Mouse (Mus musculus) olfactory bulb, adult 2 months (tissue): ENCODE results near the gene Pacsin3. TPM values are rescaled to one million over a fixed set of nuclear protein-coding genes. Genes with fewer than 3 reads are reported as not detected.
A peak's percentile ranks its signal among the peaks of the same experiment; 100 is the strongest.

Experiments used
- H3K27ac ChIP-seq: fragments of 200-500 bp; 2 replicates; pipeline ENCODE4 v1.5.1; 2012; ENCODE audit warnings: low read depth, low read length; ENCODE audit not compliant: insufficient read depth
- H3K4me1 ChIP-seq: fragments of 200-500 bp; 2 replicates; pipeline ENCODE4 v1.6.1; 2012; ENCODE audit warnings: low read length; ENCODE audit not compliant: control insufficient read depth, insufficient read depth
- H3K4me3 ChIP-seq: fragments of 200-500 bp; 2 replicates; pipeline ENCODE4 v1.5.1; 2012; ENCODE audit warnings: mild to moderate bottlenecking, low read depth, low read length, moderate library complexity; ENCODE audit not compliant: insufficient read depth
- CTCF ChIP-seq: fragments of 200-500 bp; IDR thresholded peaks from 2 replicates; pipeline ENCODE4 v1.5.1; 2012; ENCODE audit warnings: low read depth, mild to moderate bottlenecking, low read length, moderate library complexity; ENCODE audit not compliant: insufficient read depth
- POLR2A ChIP-seq: fragments of 200-500 bp; IDR thresholded peaks from 2 replicates; pipeline ENCODE4 v1.6.1; 2012; ENCODE audit warnings: mild to moderate bottlenecking, low read depth, low read length, moderate library complexity; ENCODE audit not compliant: insufficient read depth
- whole genome bisulfite sequencing: fragments of 180-500 bp; shearing (Covaris S2); methylation state at CpG from one replicate; pipeline ENCODE4 v1.1.7; 2018; 5-methylcytosine and 5-hydroxymethylcytosine counted together
- polyA plus RNA-seq: library from polyadenylated mRNA; stranded (reverse); fragments of >200 nt; gene quantifications from 2 replicates; pipeline ENCODE4 v1.2.4, GENCODE M21; 2012; ENCODE audit warnings: low replicate concordance; ENCODE audit not compliant: missing spikeins, insufficient read depth, insufficient read length

Pacsin3 gene
- polyA plus RNA-seq, 1 experiment = not detected

- TF ChIP-seq POLR2A (no peak), CTCF (no peak)
- Histone ChIP-seq H3K4me3 (no peak overlapping the region), H3K4me1 (peaks cover 3% of the 10 kb centered on the region; the same call in 1 of the 2 replicates), H3K27ac (no peak overlapping the region)
- WGBS = 69% methylated on average over 5 of the region's 5 CpGs
These were observed 13.2 kb upstream of the Pacsin3 start for GRCm38 (mm10) chr2:91242547-91242946.

DNA sequence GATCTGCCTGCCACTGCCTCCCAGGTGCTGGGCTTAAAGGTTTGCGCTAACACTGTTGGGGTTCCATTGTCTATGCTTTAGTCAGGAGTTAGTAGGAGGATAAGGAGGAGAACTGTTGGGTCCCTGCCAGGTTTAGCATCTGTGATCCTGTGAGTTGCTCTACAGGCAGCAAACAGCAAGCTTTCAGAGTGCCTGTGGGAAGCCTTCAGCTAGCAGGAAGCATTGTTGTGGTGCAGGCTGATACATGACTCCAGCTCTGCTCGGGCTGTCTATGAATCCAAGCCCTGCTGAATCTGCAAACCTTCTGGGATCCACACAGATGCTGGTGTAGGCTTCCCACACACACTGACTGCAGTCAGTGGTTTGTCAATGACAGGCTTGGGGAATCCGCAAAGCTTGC is 12.3 kb upstream of the Pacsin3 start:
- no peak overlapping the region for H3K27ac ChIP-seq
- TF ChIP-seq CTCF (no peak), POLR2A (no peak)
- 33% methylated on average over 3 of the region's 3 CpGs for WGBS
- H3K4me1 ChIP-seq = peaks cover 3% of the 10 kb centered on the region; the same call in 1 of the 2 replicates
- no peak overlapping the region for H3K4me3 ChIP-seq

DNA sequence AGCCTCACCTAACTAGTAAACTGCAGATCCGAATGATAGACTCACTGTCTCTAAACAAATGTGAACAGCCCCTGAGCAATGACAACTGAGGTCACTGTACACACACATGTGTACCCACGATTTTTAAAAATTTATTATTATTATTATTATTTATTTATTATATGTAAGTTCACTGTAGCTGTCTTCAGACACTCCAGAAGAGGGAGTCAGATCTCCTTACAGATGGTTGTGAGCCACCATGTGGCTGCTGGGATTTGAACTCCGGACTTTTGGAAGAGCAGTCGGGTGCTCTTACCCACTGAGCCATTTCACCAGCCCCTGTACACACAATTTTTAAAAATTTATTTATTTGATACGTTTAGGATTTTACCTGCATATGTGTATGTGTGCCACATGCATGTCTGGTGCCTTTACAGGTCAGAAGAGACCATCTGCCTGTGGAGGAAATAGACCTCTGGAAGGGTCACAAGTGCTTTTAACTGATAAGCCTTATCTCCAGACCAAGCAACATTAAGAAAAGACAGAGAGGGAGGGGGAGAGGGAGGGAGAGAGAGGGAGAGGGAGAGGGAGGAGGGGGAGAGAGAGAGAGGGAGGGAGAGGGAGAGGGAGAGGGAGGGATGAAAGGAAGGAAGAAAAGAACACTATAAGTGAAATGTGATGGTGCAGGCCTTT is 11.1 kb upstream of the Pacsin3 start:
- no peak overlapping the region for H3K4me3 ChIP-seq
- TF ChIP-seq CTCF (no peak), POLR2A (no peak)
- WGBS = 79% methylated on average over 5 of the region's 5 CpGs
- H3K4me1 ChIP-seq = peaks cover 3% of the 10 kb centered on the region; the same call in 1 of the 2 replicates
- H3K27ac ChIP-seq = no peak overlapping the region

DNA sequence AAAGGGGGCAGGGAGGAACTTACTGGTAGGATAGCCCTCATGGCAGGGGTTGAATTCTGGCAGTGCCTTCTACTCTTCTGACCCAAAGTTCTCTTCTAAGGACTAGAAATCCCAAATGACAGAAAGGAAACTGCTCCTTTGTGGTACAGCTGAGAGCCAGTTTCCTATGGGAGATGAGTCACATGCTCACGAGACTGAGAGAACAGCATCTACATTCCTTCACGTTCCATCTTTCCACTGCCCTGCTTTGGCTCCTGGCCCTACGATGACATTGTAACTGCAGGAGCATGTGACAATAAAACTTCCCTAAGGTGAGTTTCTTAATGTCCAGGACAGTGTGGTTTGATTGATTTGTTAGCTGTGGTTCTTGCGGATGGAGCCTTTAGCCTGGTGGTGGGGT is 7.4 kb upstream of the Pacsin3 start:
- TF ChIP-seq POLR2A (no peak), CTCF (no peak)
- Histone ChIP-seq H3K4me3 (no peak overlapping the region), H3K4me1 (peaks cover 3% of the 10 kb centered on the region; the same call in 1 of the 2 replicates), H3K27ac (no peak overlapping the region)
- 89% methylated on average over 4 of the region's 4 CpGs for WGBS

DNA sequence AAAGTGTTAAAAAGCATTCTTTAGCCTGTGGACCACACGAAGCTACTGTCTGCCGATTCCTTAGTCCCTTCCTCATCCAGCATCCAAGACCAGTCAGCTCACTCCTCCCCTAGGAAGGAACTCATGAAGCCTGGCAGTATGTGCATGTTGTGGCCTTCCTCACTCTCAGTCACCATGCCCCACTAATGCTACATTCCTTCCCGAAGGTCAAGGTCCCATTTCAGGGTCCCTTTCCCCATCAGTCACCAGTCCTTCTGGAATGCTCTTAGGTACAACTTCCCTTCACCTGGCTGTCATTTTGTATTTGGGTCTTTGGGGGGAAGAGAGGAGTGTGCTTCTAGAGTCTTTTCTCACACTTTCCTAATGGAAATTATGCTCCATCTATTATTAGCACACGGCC is 3.8 kb upstream of the Pacsin3 start:
- TF ChIP-seq CTCF = no peak
- no peak for TF ChIP-seq POLR2A
- WGBS = 70% methylated on average over 4 of the region's 4 CpGs
- Histone ChIP-seq H3K4me3 (no peak overlapping the region), H3K27ac (no peak overlapping the region), H3K4me1 (peaks cover 7% of the 10 kb centered on the region)

- 62% methylated on average over 4 of the region's 4 CpGs for WGBS
- Histone ChIP-seq H3K4me1 (peaks cover 12% of the 10 kb centered on the region), H3K4me3 (no peak overlapping the region), H3K27ac (no peak overlapping the region)
- TF ChIP-seq CTCF (no peak), POLR2A (no peak)
These were observed 3.2 kb upstream of the Pacsin3 start for GRCm38 (mm10) chr2:91252512-91252911.

GRCm38 (mm10) chr2:91254725-91255380 is 901 bp upstream of the Pacsin3 start:
- TF ChIP-seq POLR2A (no peak), CTCF (no peak)
- 64% methylated on average over 8 of the region's 8 CpGs for WGBS
- no peak overlapping the region for H3K4me3 ChIP-seq
- H3K4me1 ChIP-seq = peaks cover 18% of the 10 kb centered on the region
- H3K27ac ChIP-seq = no peak overlapping the region

DNA sequence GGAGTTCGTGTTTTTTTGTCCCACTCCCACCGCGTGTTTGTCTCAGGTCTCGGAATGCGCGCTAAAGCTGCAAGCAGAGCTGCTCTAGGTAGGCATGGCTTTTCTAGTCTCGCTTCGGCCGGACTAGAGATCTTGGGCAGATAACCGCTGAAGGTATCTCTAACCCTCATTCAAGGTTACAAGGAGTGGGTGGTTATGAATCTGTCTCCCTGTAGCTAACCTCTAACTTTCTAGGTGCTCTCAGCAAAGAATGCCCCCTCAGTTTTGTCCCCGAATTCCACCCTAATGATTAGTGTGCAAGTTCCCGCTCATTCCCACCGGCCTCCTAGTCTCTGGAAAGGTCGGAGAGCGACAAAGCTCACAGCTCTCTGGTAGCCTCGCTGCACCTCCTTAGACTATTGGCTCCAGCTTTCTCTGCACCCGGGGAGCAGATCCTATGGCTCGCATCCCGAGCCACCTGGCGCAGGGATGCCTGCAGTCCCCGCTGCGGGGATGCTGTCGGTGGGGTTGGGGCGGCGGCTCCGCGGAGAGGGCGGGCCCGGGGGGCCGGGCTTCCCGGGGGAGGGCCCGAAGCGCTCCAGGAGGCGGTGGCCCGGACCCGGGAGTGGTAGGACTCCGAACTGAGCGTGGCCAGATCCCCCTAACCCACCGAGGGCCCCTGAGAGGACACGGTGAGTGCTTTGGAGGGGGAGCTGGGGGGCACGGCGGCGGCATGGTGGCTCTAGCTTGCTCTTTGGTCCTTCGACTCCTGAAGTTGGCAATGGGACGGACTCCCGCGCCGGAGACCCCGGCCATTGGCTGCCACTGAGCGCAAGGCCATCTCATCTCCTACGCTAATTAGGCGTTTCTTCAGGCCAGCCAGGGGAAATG is 737 bp downstream of the Pacsin3 start:
- Histone ChIP-seq H3K4me1 (peaks cover 18% of the 10 kb centered on the region), H3K4me3 (peak overlapping the region; percentile 53), H3K27ac (no peak overlapping the region)
- WGBS = 1% methylated on average over 52 of the region's 52 CpGs
- TF ChIP-seq CTCF = no peak
- TF ChIP-seq POLR2A = 0 out of 2 replicates have a peak, but pooled peaks have one; percentile 27
